Mouse (Mus musculus): Measurements from ENCODE around the gene Pdpk1. TPM values are rescaled to one million over a fixed set of nuclear protein-coding genes. Genes with fewer than 3 reads are reported as not detected.

Gene Pdpk1
- polyA plus RNA-seq (2012; rRNA removed): 16.1 and 22.5 TPM in 2 replicates

DNA sequence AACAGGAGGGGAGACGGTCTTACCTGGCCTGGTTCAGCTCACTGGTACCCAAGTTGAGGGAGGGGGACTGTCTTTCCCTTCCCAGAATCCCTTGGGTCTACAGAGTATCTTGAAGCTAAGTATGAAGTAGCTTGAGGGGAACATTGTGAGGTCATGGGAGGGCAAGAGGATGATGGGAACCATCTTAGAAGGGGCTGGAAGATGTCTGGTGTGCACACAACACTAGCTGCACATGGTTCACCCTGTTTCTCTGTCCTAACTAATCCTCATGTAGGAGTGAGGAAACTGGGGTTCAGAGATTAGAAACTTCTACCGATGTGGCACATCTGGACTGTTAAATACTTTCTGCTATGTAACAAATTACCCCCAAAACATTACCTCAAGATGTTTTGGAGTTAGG lies at the start of gene Pdpk1:
Gene Pdpk1 (minus strand): TSS at position 101 of the 400 bp plus-strand sequence.

GRCm38 (mm10) chr17:24169317-24170065 lies 18.8 kb upstream of the Pdpk1 start, which contains the start of gene Atp6v0c:
Atp6v0c (minus strand) TSS chr17:24169702.

DNA sequence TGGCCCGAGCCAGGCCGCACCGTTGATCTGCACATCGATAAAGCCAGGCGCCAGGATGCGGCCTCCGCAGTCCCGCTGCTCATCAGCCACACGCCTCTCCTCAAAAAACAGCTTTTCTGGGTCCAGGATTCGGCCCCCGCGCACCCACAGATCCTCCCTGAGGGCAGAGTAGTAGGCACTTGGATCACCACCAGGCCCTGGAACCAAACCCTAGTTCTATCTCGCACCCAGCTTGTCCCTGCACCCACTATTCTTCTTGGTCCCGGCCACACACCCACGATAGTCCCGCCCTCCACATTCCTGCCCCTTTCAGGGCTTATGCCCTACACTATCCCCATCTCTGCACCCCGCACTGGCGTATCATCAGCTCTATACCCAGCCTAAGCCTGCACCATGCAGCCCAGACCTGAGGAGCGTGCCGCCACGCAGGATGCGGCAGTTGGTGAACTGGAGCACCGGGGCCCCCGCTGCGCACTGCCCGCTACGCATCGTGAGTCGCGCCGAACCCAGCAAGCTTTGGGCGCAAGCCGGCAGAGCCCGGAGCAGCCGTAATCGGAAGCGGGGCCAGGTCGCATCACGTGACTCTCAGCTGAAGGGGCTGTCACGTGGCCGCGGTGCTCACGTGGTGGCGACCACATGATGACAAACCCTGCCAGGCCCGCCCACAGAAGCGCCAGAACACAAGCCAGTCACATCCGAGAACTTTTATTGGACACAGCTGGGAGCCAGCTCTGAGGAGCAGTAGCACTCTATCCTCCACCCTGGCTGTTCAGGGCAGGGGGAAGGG lies 12.6 kb upstream of the Pdpk1 start, which contains the start of gene Amdhd2:
Gene Amdhd2 (minus strand): TSS at position 591 of the 787 bp plus-strand sequence.

GRCm38 (mm10) chr17:24072919-24073696 lies 77.6 kb downstream of the Pdpk1 start, which contains the start of gene Kctd5:
Kctd5 (minus strand) TSS chr17:24073485.

DNA sequence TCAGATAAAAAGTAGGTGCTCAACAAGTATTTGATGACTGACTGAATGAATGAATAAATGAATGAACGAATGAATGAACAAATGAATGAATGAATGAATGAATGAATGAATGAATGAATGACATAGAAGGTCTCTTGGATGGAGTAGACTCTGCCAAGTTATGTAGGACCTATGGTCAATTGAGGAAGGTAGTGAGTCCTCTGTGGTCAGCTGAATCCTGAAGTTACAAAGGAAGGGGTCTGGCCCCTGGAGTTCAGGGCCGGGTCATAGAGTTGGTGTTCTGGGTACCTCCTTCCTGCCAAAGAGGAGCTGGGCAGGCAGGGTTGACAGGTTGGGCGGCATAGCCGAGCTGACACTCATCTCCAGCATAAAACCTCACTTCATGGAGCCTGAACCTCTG lies 112.9 kb downstream of the Pdpk1 start, which contains the start of gene Prss27:
Gene Prss27 (plus strand): TSS at position 301 of the 400 bp plus-strand sequence.

Other genes with a start within 250 kb of the Pdpk1 start
- gene Dcpp3, start 233.5 kb downstream of the Pdpk1 start, polyA plus RNA-seq (2012; rRNA removed): not detected in 2 replicates
- 0.08 TPM in 1 of 2 replicates, not detected in the other for gene Sbp, start 209.3 kb downstream of the Pdpk1 start, polyA plus RNA-seq (2012; rRNA removed)
- not detected in 2 replicates for gene Sbpl, start 195.7 kb downstream of the Pdpk1 start, polyA plus RNA-seq (2012; rRNA removed)
- 0.05 TPM in 1 of 2 replicates, not detected in the other for gene Prss30, start 170.4 kb downstream of the Pdpk1 start, polyA plus RNA-seq (2012; rRNA removed)
- 0.22 and 0.35 TPM in 2 replicates for gene Prss22, start 152.8 kb downstream of the Pdpk1 start, polyA plus RNA-seq (2012; rRNA removed)
- gene Prss27, start 112.8 kb downstream of the Pdpk1 start, polyA plus RNA-seq (2012; rRNA removed): 0.15 TPM in 1 of 2 replicates, not detected in the other
- gene Kctd5, start 77.4 kb downstream of the Pdpk1 start, polyA plus RNA-seq (2012; rRNA removed): 46.7 and 67.8 TPM in 2 replicates
- 32.4 and 42.6 TPM in 2 replicates for gene Amdhd2, start 12.8 kb upstream of the Pdpk1 start, polyA plus RNA-seq (2012; rRNA removed)
- gene Atp6v0c, start 18.8 kb upstream of the Pdpk1 start, polyA plus RNA-seq (2012; rRNA removed): 302 and 437 TPM in 2 replicates
- 20.8 and 26.1 TPM in 2 replicates for gene Tbc1d24, start 54.6 kb upstream of the Pdpk1 start, polyA plus RNA-seq (2012; rRNA removed)
- gene Ntn3, start 58.6 kb upstream of the Pdpk1 start, polyA plus RNA-seq (2012; rRNA removed): 8.9 and 15.4 TPM in 2 replicates
- 35.9 and 38.6 TPM in 2 replicates for gene Tedc2, start 69.9 kb upstream of the Pdpk1 start, polyA plus RNA-seq (2012; rRNA removed)
- 57.5 and 58.4 TPM in 2 replicates for gene Ccnf, start 100.6 kb upstream of the Pdpk1 start, polyA plus RNA-seq (2012; rRNA removed)
- gene Abca17, start 200.1 kb upstream of the Pdpk1 start, polyA plus RNA-seq (2012; rRNA removed): 0.02 and 0.25 TPM in 2 replicates
- 12.7 and 15.1 TPM in 2 replicates for gene Abca3, start 201.0 kb upstream of the Pdpk1 start, polyA plus RNA-seq (2012; rRNA removed)